Mouse (Mus musculus): ENCODE measurements around the gene Rnf220. TPM values are rescaled to one million over a fixed set of nuclear protein-coding genes. Genes with fewer than 3 reads are reported as not detected.
A peak's percentile ranks its signal among the peaks of the same experiment; 100 is the strongest.

Gene Rnf220
- polyA plus RNA-seq, 1 experiment from 2014 or later: 140 TPM

- H3K9ac ChIP-seq: peak overlapping the region; percentile 6; the same call in 1 of the 2 replicates
- H3K27ac ChIP-seq: peak overlapping the region; percentile 65
- peaks cover 25% of the 10 kb centered on the region for H3K4me1 ChIP-seq
- H3K9me3 ChIP-seq: no peaks in the 10 kb centered on the region
- H3K4me3 ChIP-seq: no peak overlapping the region
- WGBS: 24% methylated on average over 22 of the region's 22 CpGs
- no peaks in the 10 kb centered on the region for H3K36me3 ChIP-seq (replicated peaks)
- peak; percentile 32; the same call in 1 of the 2 replicates for ATAC-seq (replicated peaks)
- peaks cover 42% of the 10 kb centered on the region for H3K27me3 ChIP-seq (replicated peaks)
- H3K4me2 ChIP-seq: peak overlapping the region; percentile 23; the same call in 1 of the 2 replicates
Observed at GRCm38 (mm10) chr4:117390850-117391795, 105.7 kb downstream of the Rnf220 start.

GRCm38 (mm10) chr4:117389264-117390054, 107.4 kb downstream of the Rnf220 start:
- no peaks in the 10 kb centered on the region for H3K9me3 ChIP-seq
- H3K4me1 ChIP-seq: peaks cover 25% of the 10 kb centered on the region
- H3K36me3 ChIP-seq (replicated peaks): no peaks in the 10 kb centered on the region
- ATAC-seq (replicated peaks): no peak
- no peak overlapping the region for H3K27ac ChIP-seq
- H3K4me2 ChIP-seq: no peak overlapping the region
- WGBS: 89% methylated on average over 14 of the region's 14 CpGs
- peaks cover 47% of the 10 kb centered on the region for H3K27me3 ChIP-seq (replicated peaks)
- H3K9ac ChIP-seq: no peak overlapping the region
- H3K4me3 ChIP-seq: no peak overlapping the region

- peaks cover 6% of the 10 kb centered on the region for H3K4me1 ChIP-seq
- no peak for ATAC-seq (replicated peaks)
- no peaks in the 10 kb centered on the region for H3K36me3 ChIP-seq (replicated peaks)
- H3K27me3 ChIP-seq (replicated peaks): peaks cover 44% of the 10 kb centered on the region
- no peak overlapping the region for H3K9ac ChIP-seq
- H3K27ac ChIP-seq: no peak overlapping the region
- no peak overlapping the region for H3K4me2 ChIP-seq
- no peak overlapping the region for H3K4me3 ChIP-seq
- H3K9me3 ChIP-seq: no peaks in the 10 kb centered on the region
- WGBS: 93% methylated on average over 1 of the region's 1 CpGs
Observed at GRCm38 (mm10) chr4:117385247-117385646, 111.6 kb downstream of the Rnf220 start.

GRCm38 (mm10) chr4:117381846-117382245, 115.0 kb downstream of the Rnf220 start:
- no peak overlapping the region for H3K27ac ChIP-seq
- ATAC-seq (replicated peaks): no peak
- peaks cover 11% of the 10 kb centered on the region for H3K4me1 ChIP-seq
- no peak overlapping the region for H3K4me3 ChIP-seq
- peaks cover 35% of the 10 kb centered on the region for H3K27me3 ChIP-seq (replicated peaks)
- no peaks in the 10 kb centered on the region for H3K36me3 ChIP-seq (replicated peaks)
- no peaks in the 10 kb centered on the region for H3K9me3 ChIP-seq
- H3K4me2 ChIP-seq: no peak overlapping the region
- H3K9ac ChIP-seq: no peak overlapping the region
- WGBS: 87% methylated on average over 8 of the region's 8 CpGs

DNA sequence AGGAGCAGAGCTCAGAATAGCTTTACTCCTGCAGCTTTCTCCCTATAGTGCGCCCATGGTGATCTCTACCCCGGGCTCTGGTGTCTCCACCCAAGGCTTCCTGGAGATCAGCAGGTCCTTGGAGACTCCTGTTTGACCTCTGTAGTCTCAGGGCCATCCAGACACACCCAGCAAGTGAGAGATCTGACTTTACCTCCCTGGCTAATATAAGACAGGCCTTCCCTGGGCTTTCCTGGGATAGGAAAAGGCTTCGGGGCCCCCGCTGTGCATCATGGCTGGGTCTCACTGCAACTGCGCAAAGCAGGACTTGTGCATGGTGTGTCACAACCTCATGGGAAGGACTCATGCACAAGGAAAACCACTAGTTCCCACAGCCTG, 116.3 kb downstream of the Rnf220 start:
- no peak overlapping the region for H3K27ac ChIP-seq
- peaks cover 35% of the 10 kb centered on the region for H3K27me3 ChIP-seq (replicated peaks)
- 0 out of 2 replicates have a peak, but pooled peaks have one; percentile 24 for ATAC-seq (replicated peaks)

DNA sequence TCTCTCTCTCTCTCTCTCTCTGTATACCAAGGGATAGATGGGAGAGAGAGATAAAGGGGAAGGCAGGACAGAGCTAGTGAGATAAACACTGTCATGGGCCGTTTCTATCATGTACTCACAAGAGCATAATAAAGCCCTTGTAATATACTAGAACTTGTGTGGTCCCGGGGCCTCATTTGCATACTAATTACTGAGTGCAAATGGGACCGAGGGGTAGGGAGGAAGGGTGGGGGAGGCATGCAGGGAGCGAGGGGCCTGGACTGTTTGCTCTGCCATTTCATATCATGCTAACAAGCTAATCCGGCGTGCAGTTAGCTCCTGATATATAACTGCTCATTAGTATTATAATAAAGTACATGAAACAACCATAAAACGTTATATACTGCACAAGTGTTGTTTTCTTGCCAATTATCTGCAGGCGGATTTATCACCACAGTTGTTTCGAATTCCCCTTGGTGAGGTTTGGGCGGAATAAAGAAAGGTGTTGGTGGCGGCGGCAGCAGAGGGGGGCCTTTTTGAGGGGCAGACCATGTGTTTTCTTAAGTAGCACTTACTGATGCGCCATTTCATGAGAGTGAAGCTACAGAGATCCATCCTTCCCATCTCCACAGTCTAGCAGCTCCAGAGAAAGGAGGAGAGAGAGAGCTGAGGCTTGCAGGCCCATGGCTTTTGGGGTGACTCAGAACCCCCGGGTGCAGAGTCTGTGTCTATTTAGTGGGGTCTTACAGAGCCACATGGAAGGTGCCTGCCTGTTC, 116.9 kb downstream of the Rnf220 start:
- peaks cover 14% of the 10 kb centered on the region for H3K4me1 ChIP-seq
- peak; percentile 57 for ATAC-seq (replicated peaks)
- no peaks in the 10 kb centered on the region for H3K36me3 ChIP-seq (replicated peaks)
- no peaks in the 10 kb centered on the region for H3K9me3 ChIP-seq
- 38% methylated on average over 14 of the region's 14 CpGs for WGBS
- H3K27me3 ChIP-seq (replicated peaks): peaks cover 38% of the 10 kb centered on the region
- no peak overlapping the region for H3K27ac ChIP-seq
- no peak overlapping the region for H3K9ac ChIP-seq
- no peak overlapping the region for H3K4me2 ChIP-seq
- no peak overlapping the region for H3K4me3 ChIP-seq

More for the DNA sequence above, 116.3 kb downstream of the Rnf220 start:
- Histone ChIP-seq H3K36me3 (replicated peaks) (no peaks in the 10 kb centered on the region), H3K4me3 (no peak overlapping the region), H3K4me2 (no peak overlapping the region), H3K4me1 (peaks cover 14% of the 10 kb centered on the region), H3K9me3 (no peaks in the 10 kb centered on the region), H3K9ac (no peak overlapping the region)
- WGBS: 93% methylated on average over 5 of the region's 5 CpGs

- Histone ChIP-seq H3K4me2 (peak overlapping the region; percentile 38), H3K27ac (no peak overlapping the region), H3K9ac (no peak overlapping the region), H3K4me1 (peaks cover 27% of the 10 kb centered on the region), H3K9me3 (no peaks in the 10 kb centered on the region), H3K4me3 (no peak overlapping the region), H3K36me3 (replicated peaks) (no peaks in the 10 kb centered on the region), H3K27me3 (replicated peaks) (peaks cover 41% of the 10 kb centered on the region)
- WGBS: 10% methylated on average over 10 of the region's 10 CpGs
- peak; percentile 37 for ATAC-seq (replicated peaks)
Observed at GRCm38 (mm10) chr4:117374078-117374540, 122.7 kb downstream of the Rnf220 start.

GRCm38 (mm10) chr4:117373324-117374077, 123.4 kb downstream of the Rnf220 start:
- H3K4me1 ChIP-seq: peaks cover 27% of the 10 kb centered on the region
- H3K9me3 ChIP-seq: no peaks in the 10 kb centered on the region
- ATAC-seq (replicated peaks): peak; percentile 53
- no peak overlapping the region for H3K27ac ChIP-seq
- peak overlapping the region; percentile 38 for H3K4me2 ChIP-seq
- H3K4me3 ChIP-seq: no peak overlapping the region
- H3K36me3 ChIP-seq (replicated peaks): no peaks in the 10 kb centered on the region
- no peak overlapping the region for H3K9ac ChIP-seq
- peaks cover 45% of the 10 kb centered on the region for H3K27me3 ChIP-seq (replicated peaks)
- 5% methylated on average over 15 of the region's 16 CpGs for WGBS

DNA sequence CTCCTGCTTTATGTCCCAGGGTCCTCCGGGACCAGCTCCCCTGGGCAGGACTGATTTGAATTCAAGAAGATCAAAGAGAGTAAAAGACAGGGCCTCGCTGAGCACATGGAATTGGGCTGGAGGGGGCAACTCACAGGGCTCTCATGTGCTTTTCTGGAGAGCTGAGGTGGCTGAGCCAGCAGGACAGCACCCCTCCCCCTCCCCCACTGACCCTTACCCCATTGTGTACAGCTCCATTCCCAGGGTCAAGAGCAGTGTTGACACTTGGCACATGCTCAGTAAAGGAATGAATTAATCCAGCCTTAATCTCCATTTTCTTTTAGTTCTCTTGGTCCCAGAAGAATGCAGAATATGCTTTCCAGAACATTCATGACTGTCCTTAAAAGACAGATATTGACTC, 125.0 kb downstream of the Rnf220 start:
- no peak overlapping the region for H3K9ac ChIP-seq
- peaks cover 27% of the 10 kb centered on the region for H3K4me1 ChIP-seq
- no peaks in the 10 kb centered on the region for H3K36me3 ChIP-seq (replicated peaks)
- peaks cover 51% of the 10 kb centered on the region for H3K27me3 ChIP-seq (replicated peaks)
- no peak overlapping the region for H3K4me2 ChIP-seq
- H3K4me3 ChIP-seq: no peak overlapping the region
- 14% methylated on average over 2 of the region's 2 CpGs for WGBS
- no peak overlapping the region for H3K27ac ChIP-seq
- no peak for ATAC-seq (replicated peaks)
- H3K9me3 ChIP-seq: no peaks in the 10 kb centered on the region

DNA sequence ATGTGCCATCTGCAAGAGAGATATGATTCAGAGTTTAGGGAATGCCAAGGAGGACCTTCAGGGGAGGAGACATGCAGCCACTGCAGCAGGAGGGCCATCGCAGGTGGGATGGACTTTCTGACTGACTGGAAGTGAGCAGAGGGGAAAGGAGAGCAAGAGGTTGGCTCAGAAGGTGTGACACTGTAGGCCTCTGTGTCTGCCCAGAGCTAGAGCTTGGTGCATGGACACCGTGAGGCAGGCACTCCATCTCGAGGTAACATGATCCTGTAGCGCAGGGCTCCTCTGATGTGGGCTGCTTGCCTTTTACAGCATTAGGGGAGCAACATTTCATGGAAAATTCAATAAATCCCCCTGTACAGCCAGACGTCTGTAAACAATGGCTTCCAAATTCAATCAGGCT, 126.5 kb downstream of the Rnf220 start:
- no peak for ATAC-seq (replicated peaks)
- H3K9ac ChIP-seq: no peak overlapping the region
- H3K36me3 ChIP-seq (replicated peaks): no peaks in the 10 kb centered on the region
- H3K4me2 ChIP-seq: no peak overlapping the region
- 61% methylated on average over 5 of the region's 5 CpGs for WGBS
- H3K4me1 ChIP-seq: peaks cover 23% of the 10 kb centered on the region
- H3K9me3 ChIP-seq: no peaks in the 10 kb centered on the region
- no peak overlapping the region for H3K27ac ChIP-seq
- H3K27me3 ChIP-seq (replicated peaks): peaks cover 55% of the 10 kb centered on the region
- H3K4me3 ChIP-seq: no peak overlapping the region

- Histone ChIP-seq H3K4me2 (no peak overlapping the region), H3K9me3 (no peaks in the 10 kb centered on the region), H3K4me1 (peaks cover 23% of the 10 kb centered on the region), H3K27ac (no peak overlapping the region), H3K27me3 (replicated peaks) (peaks cover 55% of the 10 kb centered on the region), H3K4me3 (no peak overlapping the region), H3K36me3 (replicated peaks) (no peaks in the 10 kb centered on the region), H3K9ac (no peak overlapping the region)
- 87% methylated on average over 3 of the region's 3 CpGs for WGBS
- no peak for ATAC-seq (replicated peaks)
Observed at GRCm38 (mm10) chr4:117369571-117369970, 127.3 kb downstream of the Rnf220 start.
